Mouse (Mus musculus): ENCODE measurements at regions not wholly inside any gene's neighbourhood (a gene's known extent, or its start where the extent isn't known, plus 50 kb on each side); places are given as distances from the start of the nearest gene placed in this dataset.
"Not testable (repeated sequence)": the region's sequence is repeated elsewhere in the genome, so short reads cannot be mapped to it uniquely, and the experiment has no call there.

DNA sequence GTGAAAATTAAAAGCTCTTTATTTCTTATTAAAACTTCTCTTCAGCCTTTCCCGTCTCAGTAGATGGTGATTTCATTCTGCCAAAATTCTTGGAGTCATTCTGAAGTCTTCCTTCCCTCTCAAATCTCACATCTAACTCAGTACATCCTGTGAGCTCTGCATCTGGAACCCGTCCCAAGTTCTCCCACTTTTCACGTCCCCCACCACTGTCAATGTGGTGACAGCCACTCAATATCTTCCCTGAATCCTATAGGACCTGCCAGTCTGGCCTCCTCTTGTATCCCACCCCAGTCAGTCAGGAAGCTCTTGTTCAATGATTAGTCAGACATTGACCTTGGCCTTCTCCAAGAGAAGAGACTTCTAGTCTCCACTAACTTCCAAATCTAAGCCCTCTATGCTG lies 110.1 kb downstream of the Kcnk1 start:
- no peak for DNase-seq
- H3K27me3 ChIP-seq (ENCODE audit: control insufficient read depth, insufficient read depth, low read length): no peaks in the 10 kb centered on the region
- H3K4me3 ChIP-seq (replicated peaks; ENCODE audit: insufficient read depth, low read depth, low read length): no peak overlapping the region
- 86% methylated on average over 3 of the region's 3 CpGs for WGBS
- no peaks in the 10 kb centered on the region for H3K4me1 ChIP-seq (ENCODE audit: control insufficient read depth, insufficient read depth, low read length)
- no peak for TF ChIP-seq CTCF (IDR thresholded peaks at IDR 0.05; ENCODE audit: borderline replicate concordance, insufficient read depth, low read depth, low read length)
- no peak for TF ChIP-seq POLR2A (IDR thresholded peaks at IDR 0.05; ENCODE audit: borderline replicate concordance, insufficient read depth, low read length)
- H3K27ac ChIP-seq (ENCODE audit: insufficient read depth, low read length): no peak overlapping the region

GRCm38 (mm10) chr8:126126041-126126440 lies 131.1 kb downstream of the Kcnk1 start:
- no peaks in the 10 kb centered on the region for H3K27me3 ChIP-seq (ENCODE audit: control insufficient read depth, insufficient read depth, low read length)
- H3K4me3 ChIP-seq (replicated peaks; ENCODE audit: insufficient read depth, low read depth, low read length): no peak overlapping the region
- no peak for DNase-seq
- TF ChIP-seq CTCF (IDR thresholded peaks at IDR 0.05; ENCODE audit: borderline replicate concordance, insufficient read depth, low read depth, low read length): no peak
- no peak for TF ChIP-seq POLR2A (IDR thresholded peaks at IDR 0.05; ENCODE audit: borderline replicate concordance, insufficient read depth, low read length)
- H3K4me1 ChIP-seq (ENCODE audit: control insufficient read depth, insufficient read depth, low read length): no peaks in the 10 kb centered on the region
- no peak overlapping the region for H3K27ac ChIP-seq (ENCODE audit: insufficient read depth, low read length)
- WGBS: 16% methylated on average over 6 of the region's 6 CpGs

DNA sequence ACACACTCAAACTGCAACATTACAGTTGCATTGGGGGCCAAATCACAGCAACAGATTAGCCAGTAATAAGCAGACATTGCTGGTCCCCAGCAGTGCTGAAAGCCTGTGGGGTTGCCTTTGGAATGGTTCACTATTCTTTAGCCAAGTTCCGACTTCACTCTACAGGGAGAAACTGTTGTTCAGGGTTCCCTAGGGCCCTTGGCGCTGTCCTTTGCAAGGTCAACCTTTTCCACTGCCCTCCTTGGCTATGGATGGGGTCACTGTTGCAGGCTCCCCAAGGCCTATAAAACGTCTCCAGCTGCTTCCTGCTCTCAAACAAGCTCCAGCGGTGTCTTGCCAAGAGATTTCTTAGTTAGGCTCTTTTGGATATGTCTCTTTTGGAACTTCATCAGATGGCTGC lies 137.1 kb downstream of the Kcnk1 start:
- no peaks in the 10 kb centered on the region for H3K27me3 ChIP-seq (ENCODE audit: control insufficient read depth, insufficient read depth, low read length)
- no peak overlapping the region for H3K27ac ChIP-seq (ENCODE audit: insufficient read depth, low read length)
- DNase-seq: no peak
- TF ChIP-seq CTCF (IDR thresholded peaks at IDR 0.05; ENCODE audit: borderline replicate concordance, insufficient read depth, low read depth, low read length) (no peak), POLR2A (IDR thresholded peaks at IDR 0.05; ENCODE audit: borderline replicate concordance, insufficient read depth, low read length) (no peak)
- WGBS: 62% methylated on average over 4 of the region's 4 CpGs
- peaks cover 3% of the 10 kb centered on the region; the same call in 1 of the 2 replicates for H3K4me1 ChIP-seq (ENCODE audit: control insufficient read depth, insufficient read depth, low read length)
- no peak overlapping the region for H3K4me3 ChIP-seq (replicated peaks; ENCODE audit: insufficient read depth, low read depth, low read length)

GRCm38 (mm10) chr8:126132918-126133317 lies 137.9 kb downstream of the Kcnk1 start:
- H3K27ac ChIP-seq (ENCODE audit: insufficient read depth, low read length); H3K27me3 ChIP-seq (ENCODE audit: control insufficient read depth, insufficient read depth, low read length); H3K4me3 ChIP-seq (replicated peaks; ENCODE audit: insufficient read depth, low read depth, low read length); H3K4me1 ChIP-seq (ENCODE audit: control insufficient read depth, insufficient read depth, low read length); DNase-seq: not testable (repeated sequence)
- over 99% methylated on average over 4 of the region's 4 CpGs for WGBS

- H3K27ac ChIP-seq (ENCODE audit: insufficient read depth, low read length): no peak overlapping the region
- DNase-seq: no peak
- no peak overlapping the region for H3K4me3 ChIP-seq (replicated peaks; ENCODE audit: insufficient read depth, low read depth, low read length)
- WGBS: 85% methylated on average over 10 of the region's 10 CpGs
- H3K27me3 ChIP-seq (ENCODE audit: control insufficient read depth, insufficient read depth, low read length): no peaks in the 10 kb centered on the region
- peaks cover 8% of the 10 kb centered on the region; the same call in 1 of the 2 replicates for H3K4me1 ChIP-seq (ENCODE audit: control insufficient read depth, insufficient read depth, low read length)
- TF ChIP-seq POLR2A (IDR thresholded peaks at IDR 0.05; ENCODE audit: borderline replicate concordance, insufficient read depth, low read length): no peak
- no peak for TF ChIP-seq CTCF (IDR thresholded peaks at IDR 0.05; ENCODE audit: borderline replicate concordance, insufficient read depth, low read depth, low read length)
These were observed 140.1 kb downstream of the Kcnk1 start for GRCm38 (mm10) chr8:126135100-126135499.

- H3K27me3 ChIP-seq (ENCODE audit: control insufficient read depth, insufficient read depth, low read length): no peaks in the 10 kb centered on the region
- H3K4me1 ChIP-seq (ENCODE audit: control insufficient read depth, insufficient read depth, low read length): peaks cover 8% of the 10 kb centered on the region; the same call in 1 of the 2 replicates
- DNase-seq: no peak
- H3K4me3 ChIP-seq (replicated peaks; ENCODE audit: insufficient read depth, low read depth, low read length): no peak overlapping the region
- 96% methylated on average over 3 of the region's 3 CpGs for WGBS
- TF ChIP-seq POLR2A (IDR thresholded peaks at IDR 0.05; ENCODE audit: borderline replicate concordance, insufficient read depth, low read length) (no peak), CTCF (IDR thresholded peaks at IDR 0.05; ENCODE audit: borderline replicate concordance, insufficient read depth, low read depth, low read length) (no peak)
- no peak overlapping the region for H3K27ac ChIP-seq (ENCODE audit: insufficient read depth, low read length)
These were observed 140.6 kb downstream of the Kcnk1 start for GRCm38 (mm10) chr8:126135573-126135972.

- H3K4me3 ChIP-seq (replicated peaks; ENCODE audit: insufficient read depth, low read depth, low read length): no peak overlapping the region
- 22% methylated on average over 3 of the region's 3 CpGs for WGBS
- TF ChIP-seq CTCF (IDR thresholded peaks at IDR 0.05; ENCODE audit: borderline replicate concordance, insufficient read depth, low read depth, low read length): no peak
- TF ChIP-seq POLR2A (IDR thresholded peaks at IDR 0.05; ENCODE audit: borderline replicate concordance, insufficient read depth, low read length): no peak
- no peak overlapping the region for H3K27ac ChIP-seq (ENCODE audit: insufficient read depth, low read length)
- H3K27me3 ChIP-seq (ENCODE audit: control insufficient read depth, insufficient read depth, low read length): no peaks in the 10 kb centered on the region
- peaks cover 8% of the 10 kb centered on the region; the same call in 1 of the 2 replicates for H3K4me1 ChIP-seq (ENCODE audit: control insufficient read depth, insufficient read depth, low read length)
- peak; percentile 81 to 91 for DNase-seq
These were observed 142.0 kb downstream of the Kcnk1 start for GRCm38 (mm10) chr8:126136946-126137345.

- TF ChIP-seq CTCF (IDR thresholded peaks at IDR 0.05; ENCODE audit: borderline replicate concordance, insufficient read depth, low read depth, low read length) (no peak), POLR2A (IDR thresholded peaks at IDR 0.05; ENCODE audit: borderline replicate concordance, insufficient read depth, low read length) (no peak)
- WGBS: 25% methylated on average over 4 of the region's 4 CpGs
- Histone ChIP-seq H3K27me3 (ENCODE audit: control insufficient read depth, insufficient read depth, low read length) (no peaks in the 10 kb centered on the region), H3K4me3 (replicated peaks; ENCODE audit: insufficient read depth, low read depth, low read length) (no peak overlapping the region), H3K4me1 (ENCODE audit: control insufficient read depth, insufficient read depth, low read length) (peaks cover 12% of the 10 kb centered on the region), H3K27ac (ENCODE audit: insufficient read depth, low read length) (no peak overlapping the region)
- DNase-seq: peak in 1 of 2 experiments; percentile 50
These were observed 142.5 kb downstream of the Kcnk1 start for GRCm38 (mm10) chr8:126137452-126137851.
